Comparison of ENCODE assay signal across 8 mouse cellular contexts in genomic region chr8:95113750-95114149, GRCm38 (mm10). TPM values are rescaled to one million over a fixed set of nuclear protein-coding genes. Genes with fewer than 3 reads are reported as not detected.
DNase-seq lines count a peak whose midpoint lies in the region; ATAC-seq lines count a peak whose summit lies in the region.

No protein-coding gene starts in this region.

- no peak overlapping the region for H3K27ac ChIP-seq in forebrain, embryonic 14.5 days (ENCODE audit: low read depth, low read length)
- H3K27ac ChIP-seq in limb, embryonic 15.5 days, result no peak overlapping the region

- no peak overlapping the region for H3K9ac ChIP-seq in forebrain, embryonic 14.5 days (ENCODE audit: low read length)
- no peak overlapping the region for H3K9ac ChIP-seq in limb, embryonic 15.5 days

- H3K4me3 ChIP-seq in forebrain, embryonic 14.5 days (ENCODE audit: low read depth, low read length), result no peak overlapping the region
- H3K4me3 ChIP-seq in limb, embryonic 15.5 days, result no peak overlapping the region

- no peaks in the 10 kb centered on the region for H3K4me1 ChIP-seq in forebrain, embryonic 14.5 days (ENCODE audit: control insufficient read depth, insufficient read depth, low read length)
- no peaks in the 10 kb centered on the region for H3K4me1 ChIP-seq in limb, embryonic 15.5 days

- no peaks in the 10 kb centered on the region for H3K27me3 ChIP-seq in forebrain, embryonic 14.5 days (replicated peaks; ENCODE audit: control insufficient read depth, insufficient read depth, low read length)
- no peaks in the 10 kb centered on the region for H3K27me3 ChIP-seq in limb, embryonic 15.5 days

- 82% methylated on average over 3 of the region's 3 CpGs for WGBS in forebrain, embryonic 14.5 days
- 71% methylated on average over 3 of the region's 3 CpGs for WGBS in limb, embryonic 15.5 days

- H3K9me3 ChIP-seq in forebrain, embryonic 14.5 days (replicated peaks; ENCODE audit: control insufficient read depth, low read length), result no peaks in the 10 kb centered on the region
- no peaks in the 10 kb centered on the region for H3K9me3 ChIP-seq in limb, embryonic 15.5 days

- H3K4me2 ChIP-seq in forebrain, embryonic 14.5 days (ENCODE audit: low read length), result no peak overlapping the region
- H3K4me2 ChIP-seq in limb, embryonic 15.5 days, result no peak overlapping the region

- H3K36me3 ChIP-seq in forebrain, embryonic 14.5 days (ENCODE audit: control insufficient read depth, insufficient read depth, low read length), result no peaks in the 10 kb centered on the region
- peaks cover 19% of the 10 kb centered on the region for H3K36me3 ChIP-seq in limb, embryonic 15.5 days

- peak; percentile 46 for DNase-seq in kidney, adult 9 months
- no peak for DNase-seq in kidney, postnatal 4 days
- DNase-seq in Muller cell, postnatal 12 days (ENCODE audit: inconsistent ontology term), result peak; percentile 7
- peak; percentile 80 for DNase-seq in forebrain, embryonic 14.5 days (ENCODE audit: low spot score)
- peak; percentile 25 for DNase-seq in retina, adult 2 months (ENCODE audit: low read depth, low spot score)
- DNase-seq in urinary bladder, adult 18-20 months (ENCODE audit: low spot score in 2 of 2), result no peak
- DNase-seq in frontal cortex, postnatal 25 days (ENCODE audit: low spot score in 2 of 2), result no peak

- peak; percentile 34; the same call in 1 of the 2 replicates for ATAC-seq in forebrain, embryonic 14.5 days
- ATAC-seq in limb, embryonic 15.5 days (ENCODE audit: insufficient number of reproducible peaks, low FRiP score, low TSS enrichment, low read depth), result peak; percentile 63; the same call in 1 of the 2 replicates

RNA-seq across cellular contexts. Expression of gene Katnb1, which starts 32.8 kb away (rescaled TPM):
- polyA plus RNA-seq in forebrain, embryonic 14.5 days (2014; fragmentation: Nextera tagmentation; extraction: Ambion mirVana), result 26.2 and 37.0 TPM in 2 replicates
- 21.1 and 24.7 TPM in 2 replicates for polyA plus RNA-seq in limb, embryonic 15.5 days (2015; fragmentation: Nextera tagmentation; extraction: Ambion mirVana)

RNA-seq across cellular contexts. Expression of gene Drc7, which starts 58.8 kb away (rescaled TPM):
- 0.71 and 1.2 TPM in 2 replicates for polyA plus RNA-seq in forebrain, embryonic 14.5 days (2014; fragmentation: Nextera tagmentation; extraction: Ambion mirVana)
- 0.09 TPM in 1 of 2 replicates, not detected in the other for polyA plus RNA-seq in limb, embryonic 15.5 days (2015; fragmentation: Nextera tagmentation; extraction: Ambion mirVana)

Comparison
In these comparisons a context has a peak if more than half of its experiments do, and no peak if none do; other contexts are left out.
1. DNase-seq: peak in kidney, adult 9 months (single experiment), Muller cell, postnatal 12 days (single experiment), forebrain, embryonic 14.5 days (single experiment) and retina, adult 2 months (single experiment); none in kidney, postnatal 4 days (0 of 2), urinary bladder, adult 18-20 months (0 of 2) and frontal cortex, postnatal 25 days (0 of 2).